Mouse (Mus musculus) megakaryocyte, adult 5-6 weeks (primary cell): ENCODE results near the gene Gse1. TPM values are rescaled to one million over a fixed set of nuclear protein-coding genes. Genes with fewer than 3 reads are reported as not detected.

Source experiments
- ATAC-seq: 2 replicates; pipeline ENCODE4 v1.8.0; 2016; ENCODE audit warnings: mild to moderate bottlenecking, inconsistent platforms; ENCODE audit not compliant: poor library complexity, severe bottlenecking
- total RNA-seq, 2 experiments: library from RNA; stranded (forward) in 1 of 2; stranded (reverse) in 1 of 2; fragments of 153-499, 151-499 nt in 1 of 2; fragments of 221-1000, 200-1000 nt in 1 of 2; gene quantifications; 2 replicates each; pipeline versions ENCODE4 v1.2.3 to v1.2.4; 2015 to 2017

Gene Gse1
- total RNA-seq, 2 experiments from 2014 or later: 6.1 to 18.3 TPM

DNA sequence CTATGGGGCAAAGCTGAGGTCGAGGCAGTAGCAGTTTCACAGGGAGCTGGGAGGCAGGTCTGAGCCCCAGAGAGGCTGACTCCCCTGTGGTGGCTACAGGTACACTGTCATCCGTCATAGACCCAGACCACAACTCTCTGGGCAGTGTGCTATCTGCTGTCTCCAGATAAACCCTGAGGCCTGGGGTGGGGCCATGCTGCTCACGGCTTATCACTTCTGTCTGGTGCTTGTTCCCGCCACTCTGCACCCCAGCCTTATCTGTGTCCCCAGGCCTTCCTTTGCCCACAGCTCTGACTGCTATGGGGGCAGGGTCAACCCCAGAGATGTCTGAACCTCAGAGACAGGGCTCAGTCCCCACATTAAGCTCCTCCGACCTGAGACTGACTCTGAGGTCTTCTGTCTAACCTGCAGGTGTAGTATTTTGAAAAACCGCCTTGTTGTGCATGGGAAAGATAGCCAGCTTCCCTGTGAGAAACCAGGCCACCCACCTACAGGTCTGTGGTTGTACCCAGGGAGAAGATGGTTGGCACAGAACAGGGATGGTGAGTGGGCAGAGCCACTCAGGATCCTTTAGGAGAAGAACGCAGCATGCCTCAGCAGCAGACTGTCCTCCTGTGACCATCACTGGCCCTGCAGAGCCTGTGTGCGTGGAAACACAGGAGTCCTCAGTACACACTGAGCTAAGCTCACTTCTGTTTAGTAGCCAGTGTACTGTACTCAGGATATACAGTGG lies 143.6 kb downstream of the Gse1 start:
- peak; percentile 47 for ATAC-seq

DNA sequence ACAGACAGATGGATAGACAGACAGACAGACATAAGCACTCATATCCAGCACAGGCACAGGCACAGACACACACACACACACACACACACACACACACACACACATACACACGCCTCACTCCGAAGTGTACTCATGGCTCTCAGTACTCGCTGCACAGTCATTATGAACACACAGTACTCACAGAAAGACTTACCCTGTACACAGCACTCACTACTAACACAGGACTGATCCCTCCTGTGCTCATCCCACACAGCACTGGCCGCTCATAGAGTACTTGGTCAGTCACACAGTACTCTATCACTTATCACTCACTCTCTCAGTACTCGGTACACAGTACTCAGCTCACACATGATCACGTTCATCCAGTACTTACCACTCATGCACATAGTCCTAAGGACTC lies 144.4 kb downstream of the Gse1 start:
- no peak for ATAC-seq

DNA sequence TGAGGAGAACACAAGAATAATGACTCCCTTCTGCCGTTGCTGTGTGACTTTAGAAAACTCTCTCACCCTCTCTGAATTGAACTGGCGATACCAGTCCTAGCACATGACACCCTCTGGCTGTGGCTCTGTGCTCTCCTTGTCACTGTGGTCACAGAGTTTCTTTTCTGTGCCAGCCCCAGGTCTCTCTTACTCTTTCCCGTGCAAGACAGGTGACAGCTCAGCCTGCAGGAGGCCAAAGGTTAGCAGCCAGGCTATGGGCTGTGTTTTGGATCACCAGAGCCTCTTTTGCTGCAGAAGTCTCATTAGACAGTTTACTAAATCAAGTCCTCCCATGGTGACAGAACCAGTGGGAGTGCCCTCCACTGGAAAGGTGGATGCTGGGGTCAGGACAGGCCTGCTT lies 145.4 kb downstream of the Gse1 start:
- no peak for ATAC-seq

DNA sequence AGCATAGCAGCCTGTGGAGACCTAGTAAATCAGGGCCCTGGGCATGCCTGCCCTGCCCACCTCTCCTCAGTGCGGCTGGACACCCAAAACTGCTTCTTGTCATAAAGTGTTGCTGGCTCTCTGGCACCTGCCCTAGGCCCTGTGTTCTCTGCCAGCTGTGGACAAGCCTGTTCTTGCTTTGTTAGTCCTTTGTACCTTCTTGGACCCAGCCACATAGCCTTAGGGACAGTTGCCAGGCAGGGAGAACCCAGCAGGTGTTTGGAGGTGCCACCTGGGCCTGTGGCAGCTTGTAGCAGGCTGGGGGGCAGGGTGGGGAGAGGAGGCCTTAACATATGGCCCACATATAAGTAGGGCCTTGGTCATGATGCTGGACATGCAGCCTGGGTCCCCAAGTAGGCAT lies 145.8 kb downstream of the Gse1 start:
- ATAC-seq: no peak

DNA sequence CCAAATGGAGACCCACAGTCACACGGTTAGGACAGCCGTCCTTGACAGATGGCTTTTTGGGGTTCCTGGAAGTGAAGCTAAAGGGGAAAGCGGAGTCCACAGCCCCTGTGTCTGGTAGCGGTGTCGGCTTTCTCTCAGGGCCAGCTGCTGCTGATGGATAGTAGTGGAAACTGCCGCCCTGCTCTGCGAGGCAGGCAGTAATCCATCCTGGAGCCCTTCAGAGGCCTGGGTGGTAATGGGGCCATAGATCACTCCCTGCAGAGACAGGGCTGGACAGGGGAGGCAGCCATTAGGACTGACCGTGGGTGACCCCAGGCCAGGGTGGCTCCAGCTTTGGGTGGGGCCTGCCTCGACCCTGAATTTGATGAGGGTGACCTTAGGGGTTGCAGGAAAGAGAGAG lies 146.3 kb downstream of the Gse1 start:
- ATAC-seq: no peak

DNA sequence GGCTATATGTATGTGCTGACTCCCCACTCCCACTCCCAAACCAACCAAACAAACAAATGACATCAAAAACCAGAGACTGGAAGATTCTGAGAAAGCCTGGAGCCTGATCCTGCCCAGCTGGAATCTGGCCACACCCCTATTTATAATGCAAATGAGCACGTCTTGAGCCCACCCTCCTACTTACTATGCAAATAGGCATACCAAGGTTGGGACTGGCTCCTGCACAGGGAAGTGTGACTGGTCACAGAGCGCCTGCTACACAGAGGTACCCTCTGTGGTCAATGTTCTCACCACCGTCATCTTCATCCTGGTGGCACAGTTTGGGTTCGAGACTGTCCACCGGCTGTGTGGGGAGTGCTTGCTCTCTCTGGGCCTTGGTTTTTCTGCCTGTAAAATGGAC lies 146.9 kb downstream of the Gse1 start:
- no peak for ATAC-seq

DNA sequence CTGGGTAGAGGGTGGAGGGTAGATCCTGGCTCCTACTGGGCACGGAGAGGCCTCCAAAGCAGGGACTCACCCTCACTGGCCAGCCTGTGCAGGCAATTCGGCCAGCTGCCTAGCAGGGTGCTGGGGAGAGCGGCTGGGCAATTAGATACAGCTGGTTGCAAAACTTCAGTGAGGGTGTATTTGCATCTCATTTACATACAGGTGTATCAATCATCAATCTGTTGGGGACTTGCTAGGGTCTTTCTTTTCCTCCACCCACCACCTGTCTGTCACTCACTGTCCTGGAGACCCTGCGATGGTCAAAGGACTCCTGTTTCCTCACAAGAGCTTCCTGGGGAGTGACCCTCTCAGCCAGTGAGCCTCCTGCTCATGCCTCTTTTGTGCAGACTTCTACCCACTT lies 148.0 kb downstream of the Gse1 start:
- no peak for ATAC-seq

DNA sequence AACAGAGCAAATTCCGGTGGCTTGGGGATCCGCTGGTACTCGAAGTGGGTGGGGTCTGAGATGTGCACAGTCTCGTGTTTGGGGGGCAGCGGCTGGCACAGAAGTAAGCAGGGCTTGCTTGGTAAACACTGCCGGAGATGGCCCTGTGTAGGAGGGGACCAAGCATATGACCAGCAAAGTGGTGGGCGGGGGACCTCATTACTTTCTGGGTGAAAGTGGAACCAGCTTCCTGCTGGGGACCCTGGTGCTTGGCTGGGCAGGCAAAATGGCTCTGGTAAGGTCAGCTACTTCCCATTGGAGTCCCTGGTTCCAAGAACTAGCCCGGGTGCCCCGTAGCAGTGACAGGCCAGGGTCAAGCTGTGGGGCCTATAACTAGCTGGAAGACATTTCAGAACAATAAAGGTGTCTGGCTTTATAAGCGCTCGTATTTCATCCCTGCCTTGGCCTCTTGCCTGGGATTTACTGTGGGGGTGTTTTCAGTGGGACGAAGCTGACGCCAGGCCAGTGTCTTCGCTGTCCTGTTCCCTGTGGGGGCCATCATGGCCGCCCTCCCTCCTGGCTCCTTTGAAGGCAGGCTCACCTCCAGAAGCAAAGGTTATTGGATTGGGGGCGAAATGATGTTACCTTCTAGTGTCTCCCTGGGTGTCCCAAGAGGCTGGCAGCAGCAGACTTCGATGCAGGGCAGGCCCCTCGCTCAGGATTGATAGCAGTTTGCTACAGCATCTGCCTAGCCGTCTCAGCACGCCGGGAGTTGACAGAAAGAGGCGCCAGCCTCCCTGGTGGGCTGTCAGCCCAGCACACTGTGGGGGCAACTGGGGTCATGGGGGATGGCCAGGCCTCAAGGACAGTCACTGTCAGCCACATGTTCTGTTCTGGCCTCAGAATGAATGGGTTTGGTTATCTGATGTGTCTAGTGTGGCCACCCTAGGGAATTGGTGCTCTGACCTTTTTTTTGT lies 148.9 kb downstream of the Gse1 start:
- no peak for ATAC-seq

DNA sequence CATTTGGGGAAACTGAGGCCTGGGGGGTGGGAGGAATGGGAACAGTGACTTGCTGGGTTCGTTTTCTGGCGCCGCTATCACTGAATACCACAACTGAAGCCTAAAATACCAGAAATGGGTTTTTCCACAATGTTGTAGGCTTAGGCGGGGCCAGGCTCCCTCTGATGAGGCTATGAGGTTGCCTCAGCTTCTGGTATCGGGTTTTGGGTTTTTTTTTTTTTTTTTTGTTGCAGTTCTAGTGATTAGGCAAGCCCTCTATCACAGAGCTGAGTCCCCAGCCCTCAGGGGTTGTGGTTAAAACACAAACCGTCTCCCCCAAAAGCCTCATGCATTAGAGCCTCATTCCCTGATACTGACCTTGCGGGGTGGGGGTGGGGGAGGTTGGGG lies 149.5 kb downstream of the Gse1 start:
- peak; percentile 61 for ATAC-seq

DNA sequence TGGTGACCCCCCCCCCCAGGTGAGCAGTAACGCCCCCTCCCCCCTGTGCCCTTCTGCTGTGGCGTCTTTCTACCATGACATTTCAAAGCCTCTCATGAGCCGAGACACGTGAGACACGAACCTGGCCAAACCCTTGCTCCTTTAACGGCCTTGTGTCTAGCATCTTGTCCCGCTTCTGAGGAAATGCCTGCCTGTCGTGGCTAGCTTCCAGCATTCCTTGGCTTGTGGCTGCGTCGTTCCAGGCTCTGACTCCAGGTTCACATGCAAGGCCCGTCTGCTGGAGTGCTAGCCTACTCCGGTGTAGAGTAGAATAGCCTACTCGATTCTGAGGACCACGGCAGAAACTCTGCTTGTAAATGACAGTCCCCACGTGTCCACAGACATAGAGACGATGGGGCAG lies 150.1 kb downstream of the Gse1 start:
- ATAC-seq: no peak

DNA sequence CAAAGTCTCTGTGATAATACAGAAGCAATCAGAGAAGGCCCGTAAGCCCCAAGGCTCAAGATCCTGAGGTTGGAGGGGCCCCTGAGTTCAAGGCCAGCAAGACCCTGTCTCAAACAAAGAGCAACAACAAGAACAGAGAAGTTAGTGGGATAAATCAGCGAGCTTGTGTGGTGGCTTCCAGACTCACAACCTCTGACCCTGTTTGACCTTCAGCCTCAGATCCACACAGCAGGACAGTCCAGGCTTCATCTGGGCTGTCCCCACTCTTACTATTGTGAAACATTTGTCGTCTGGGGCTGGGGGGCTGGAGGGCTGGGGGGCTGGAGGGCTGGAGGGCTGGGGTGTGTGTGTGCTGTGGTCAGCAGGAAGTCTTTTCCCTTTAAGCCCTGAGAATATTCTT lies 150.8 kb downstream of the Gse1 start:
- no peak for ATAC-seq

DNA sequence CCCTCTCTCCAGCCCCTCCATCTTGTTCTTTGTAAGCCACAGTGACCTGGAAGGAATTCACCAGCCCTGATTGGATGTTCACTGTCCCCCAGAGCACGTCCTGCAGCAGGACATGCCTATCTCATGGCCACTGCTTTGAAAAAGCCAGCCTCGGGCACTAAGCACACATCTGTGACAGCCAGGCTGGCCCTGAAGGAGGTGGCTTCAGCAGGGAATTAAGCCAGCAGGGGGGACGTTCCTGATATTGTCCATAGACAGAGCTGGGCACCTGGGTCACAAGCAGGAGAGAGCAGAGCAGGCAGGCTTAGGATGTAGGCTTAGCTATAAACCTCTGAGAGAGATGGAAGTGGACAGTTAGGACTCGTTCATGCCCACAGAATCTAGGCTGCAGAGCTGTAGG lies 153.6 kb downstream of the Gse1 start:
- no peak for ATAC-seq

DNA sequence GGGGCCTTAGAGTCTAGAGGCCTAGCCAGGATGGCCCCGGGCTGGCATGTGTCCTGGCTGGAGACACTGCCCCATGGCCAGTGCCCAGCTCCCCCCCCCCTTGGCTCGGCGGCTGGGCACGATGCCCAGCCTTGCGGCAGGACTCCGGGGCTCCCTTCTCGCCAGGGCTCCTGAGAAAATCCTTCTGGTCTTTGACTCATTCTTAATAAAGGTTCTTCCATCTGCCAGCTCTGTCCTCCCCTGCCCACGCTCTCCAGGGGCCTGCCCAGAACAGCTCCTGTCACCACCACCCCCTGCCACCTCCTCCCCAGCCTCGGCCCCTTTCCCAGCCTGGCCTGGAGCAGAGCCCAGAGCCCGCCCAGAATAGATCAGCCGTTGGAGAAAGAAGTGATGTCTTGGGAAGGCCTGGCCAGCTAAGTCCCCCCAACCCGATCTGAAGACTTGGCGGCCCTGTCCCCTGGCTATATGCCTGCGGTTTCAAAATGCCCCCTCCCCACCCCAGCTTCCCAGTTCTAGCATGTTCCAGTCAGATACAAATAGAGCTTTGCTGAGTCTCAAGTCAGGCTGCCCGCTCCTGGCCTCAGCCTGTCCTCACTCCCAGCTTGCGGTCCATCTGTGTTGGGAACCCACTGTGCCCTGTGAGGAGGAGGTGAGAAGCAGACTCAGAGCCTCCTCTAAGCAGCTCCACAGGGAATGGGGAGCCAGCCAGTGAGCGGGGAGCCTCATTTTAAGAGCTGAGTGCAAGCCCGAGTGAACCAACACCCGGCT lies 154.4 kb downstream of the Gse1 start:
- no peak for ATAC-seq

DNA sequence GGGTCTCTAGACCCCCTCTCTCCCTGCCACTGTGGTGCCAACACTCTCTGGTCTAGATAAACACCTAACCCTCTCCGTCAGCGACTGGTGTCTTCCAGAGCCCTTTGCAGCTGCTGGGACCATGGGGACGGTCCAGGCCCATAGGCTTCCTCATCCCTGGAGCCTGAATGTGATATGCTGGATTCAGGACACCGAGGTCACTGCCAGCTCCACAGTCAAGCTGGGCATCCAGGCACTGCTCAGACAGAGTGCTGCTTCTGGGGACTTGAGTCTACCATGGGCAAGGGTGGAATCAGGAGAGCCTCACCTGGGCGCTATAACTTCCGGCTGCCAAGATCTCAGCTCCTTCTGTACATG lies 154.9 kb downstream of the Gse1 start:
- no peak for ATAC-seq

DNA sequence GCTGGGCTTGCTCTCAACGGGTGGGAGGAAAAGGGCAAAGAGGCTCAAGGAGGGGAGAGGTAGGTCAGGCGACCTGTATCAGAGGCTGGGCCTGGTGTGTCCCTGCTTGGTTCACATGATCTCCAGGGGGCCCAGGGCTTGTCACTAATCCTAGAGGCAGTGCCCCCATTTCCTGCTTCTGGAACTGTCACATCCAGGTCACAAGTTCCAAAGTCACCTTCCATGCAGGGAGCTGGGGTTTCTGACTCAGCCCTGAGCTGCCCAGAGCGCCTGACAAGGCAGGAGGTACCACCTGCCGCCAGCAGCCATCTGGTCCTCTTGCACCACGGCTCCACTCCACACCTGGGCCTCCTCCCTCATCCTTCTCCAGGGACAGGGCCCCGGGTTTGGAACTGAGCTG lies 155.5 kb downstream of the Gse1 start:
- ATAC-seq: no peak

DNA sequence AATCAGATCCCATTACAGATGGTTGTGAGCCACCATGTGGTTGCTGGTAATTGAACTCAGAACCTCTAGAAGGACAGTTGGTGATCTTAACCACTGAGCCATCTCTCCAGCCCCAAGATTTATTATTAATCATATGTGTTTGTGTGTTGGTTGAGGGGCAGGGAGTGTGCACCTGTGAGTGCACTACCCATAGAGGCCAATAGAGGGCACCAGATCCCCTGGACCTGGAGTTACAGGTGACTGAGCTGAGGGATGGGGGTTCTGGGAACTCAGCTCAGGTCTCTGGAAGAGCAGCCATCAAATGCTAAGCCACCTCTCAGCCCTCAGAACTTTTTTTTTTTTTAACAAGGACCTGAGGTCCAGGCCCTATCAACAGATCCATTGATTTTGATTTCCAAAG lies 156.5 kb downstream of the Gse1 start:
- no peak for ATAC-seq

DNA sequence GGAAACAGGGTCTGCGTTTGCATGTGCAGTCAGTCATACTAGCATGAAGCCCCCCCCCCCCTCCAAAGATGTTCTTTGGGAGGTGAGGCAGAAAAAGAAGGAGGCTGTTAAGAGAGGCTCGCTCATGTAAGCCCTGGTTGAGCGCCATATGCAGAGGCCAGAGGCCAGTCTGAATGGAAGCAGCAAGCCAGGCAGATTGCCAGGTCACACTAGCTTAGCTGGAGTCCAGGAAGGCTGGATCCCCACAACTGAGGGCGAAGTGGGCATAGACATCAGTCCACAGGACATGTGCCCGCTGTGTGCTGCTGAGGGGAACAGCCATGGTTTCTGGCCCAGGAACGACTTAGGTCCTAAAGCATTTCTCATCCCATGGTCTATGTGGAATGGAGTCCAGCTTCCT lies 160.0 kb downstream of the Gse1 start:
- no peak for ATAC-seq

DNA sequence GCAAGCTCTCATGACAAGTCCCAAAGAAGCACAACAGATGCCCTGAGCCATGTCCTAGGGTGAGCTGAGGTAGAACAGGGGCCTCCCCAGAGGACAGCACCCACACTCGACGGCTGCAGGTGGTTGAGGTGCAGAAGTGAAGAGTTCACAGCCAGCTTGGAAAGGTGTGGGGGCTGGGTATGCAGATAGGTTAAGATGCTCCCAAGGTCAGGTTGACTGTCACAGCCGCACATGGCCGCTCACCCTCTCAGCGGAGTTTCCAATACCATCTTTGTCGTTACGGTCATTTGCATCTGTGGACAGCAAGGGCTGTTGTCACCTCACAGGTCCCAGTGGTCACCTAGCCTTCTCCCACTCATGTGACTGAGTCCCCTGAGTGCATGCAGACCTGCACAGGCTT lies 162.3 kb downstream of the Gse1 start:
- no peak for ATAC-seq

DNA sequence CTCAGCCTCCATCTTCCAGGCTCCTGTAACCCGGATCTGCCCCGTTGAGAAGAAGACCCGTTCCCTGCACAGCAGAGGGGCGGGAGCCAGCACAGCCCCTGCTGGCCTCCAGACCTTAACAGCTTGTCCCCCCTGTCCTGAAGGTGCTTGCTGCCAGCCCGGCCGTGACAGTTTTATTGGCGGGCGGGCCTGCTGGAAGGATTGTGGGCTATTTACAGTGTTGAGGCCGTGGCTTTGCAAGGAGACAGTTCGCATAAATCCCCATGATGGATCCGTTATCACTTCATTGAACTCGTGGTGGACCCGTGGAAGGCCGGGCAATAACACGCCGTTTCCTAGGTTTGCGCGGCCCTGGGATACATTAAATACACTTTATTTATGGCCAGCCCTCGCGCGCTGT lies 163.6 kb downstream of the Gse1 start:
- ATAC-seq: no peak

DNA sequence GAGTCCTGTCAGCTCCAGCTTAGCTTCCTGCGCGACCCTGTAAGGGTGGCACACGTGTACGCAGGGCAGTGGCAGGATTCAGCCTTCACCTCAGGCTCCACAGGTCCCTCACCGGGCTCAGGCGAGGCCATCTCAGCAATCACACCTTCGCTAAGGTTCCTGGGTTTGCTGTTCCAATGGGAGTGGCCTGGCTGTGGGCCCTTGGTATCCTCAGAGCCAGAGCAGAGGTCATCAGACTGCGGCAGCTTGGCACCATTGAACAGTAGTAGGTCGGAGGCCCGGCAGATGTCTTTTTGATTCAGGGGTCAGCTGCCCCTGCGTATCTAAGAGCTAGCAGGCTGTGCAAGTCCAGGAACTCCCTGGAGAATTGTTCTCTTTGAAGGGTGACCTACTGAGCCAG lies 164.8 kb downstream of the Gse1 start:
- no peak for ATAC-seq

DNA sequence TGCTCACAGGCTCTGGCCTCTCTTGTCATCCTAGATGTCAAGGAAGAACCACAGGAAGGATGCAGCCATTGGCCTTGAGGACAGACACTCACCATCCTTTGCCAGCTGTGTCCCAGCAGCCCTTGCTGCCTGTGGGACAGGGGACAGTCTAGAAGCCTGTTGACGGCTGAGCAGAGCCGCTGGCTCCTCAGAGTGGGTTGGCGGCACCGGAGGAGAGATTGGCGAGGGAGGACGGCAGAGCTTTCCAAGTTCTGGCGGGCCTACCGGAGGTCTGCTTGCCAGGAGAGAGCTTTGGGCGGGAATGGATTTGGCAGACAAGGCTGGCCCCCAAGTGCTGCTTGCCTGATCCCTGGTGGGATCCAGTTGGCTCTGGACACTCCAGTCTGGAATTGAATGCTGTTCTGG lies 165.6 kb downstream of the Gse1 start:
- ATAC-seq: no peak

DNA sequence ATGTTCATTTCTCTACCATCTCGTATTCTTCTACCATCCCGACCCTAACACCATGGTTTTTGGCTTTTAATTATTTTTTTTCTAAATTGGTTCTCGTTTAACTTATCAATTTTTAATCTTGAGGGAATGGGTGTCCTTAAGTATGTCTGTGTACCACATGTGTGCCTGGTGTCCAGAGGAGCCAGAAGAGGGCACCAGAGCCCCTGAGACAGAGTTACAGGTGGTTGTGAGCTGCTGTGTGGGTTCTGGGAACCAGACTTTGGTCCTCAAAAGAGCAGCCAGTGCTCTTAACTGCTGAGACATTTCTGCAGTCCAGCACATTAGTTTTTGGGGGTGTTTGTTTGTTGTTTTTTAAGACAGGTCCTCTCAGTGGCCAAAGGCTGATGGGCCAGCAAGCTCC lies 167.6 kb downstream of the Gse1 start:
- no peak for ATAC-seq
